Mouse (Mus musculus) activated CD4-positive, CD25-positive, alpha-beta regulatory T cell, adult 4 months (primary cell): ENCODE data around the gene Pik3cd. TPM values are rescaled to one million over a fixed set of nuclear protein-coding genes. Genes with fewer than 3 reads are reported as not detected.
"Not testable (repeated sequence)": the region's sequence is repeated elsewhere in the genome, so short reads cannot be mapped to it uniquely, and the experiment has no call there.

ENCODE experiments used
- ATAC-seq: one replicate; pipeline ENCODE4 v1.8.0; 2017
- polyA plus RNA-seq, 2 experiments: library from polyadenylated mRNA; unstranded; fragments of 100-300 nt; shearing (Covaris generic); gene quantifications; one replicate each; pipeline ENCODE4 v1.2.1; 2017

Pik3cd gene
- polyA plus RNA-seq, 2 experiments from 2014 or later, result 80.6 to 129 TPM

DNA sequence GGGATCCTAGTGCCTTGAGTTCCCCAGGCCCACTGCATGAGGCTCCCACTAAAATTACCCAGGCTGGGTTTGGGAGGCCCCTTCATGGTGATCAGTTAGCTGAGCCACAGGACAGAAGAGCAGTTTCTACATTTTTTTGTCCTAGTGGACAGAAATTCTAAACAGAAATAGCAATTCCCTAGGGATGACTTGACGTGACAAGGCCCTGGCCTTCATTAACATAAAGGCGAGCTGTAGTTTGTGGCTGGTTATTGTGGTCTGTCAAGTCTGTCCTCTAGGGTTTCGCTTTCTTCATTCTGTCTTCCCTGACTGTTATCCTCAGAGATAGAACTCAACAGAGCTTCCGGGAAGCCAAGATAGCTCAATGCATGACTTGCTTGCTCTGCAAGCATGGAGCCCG lies 60.4 kb downstream of the Pik3cd start:
- no peak for ATAC-seq

DNA sequence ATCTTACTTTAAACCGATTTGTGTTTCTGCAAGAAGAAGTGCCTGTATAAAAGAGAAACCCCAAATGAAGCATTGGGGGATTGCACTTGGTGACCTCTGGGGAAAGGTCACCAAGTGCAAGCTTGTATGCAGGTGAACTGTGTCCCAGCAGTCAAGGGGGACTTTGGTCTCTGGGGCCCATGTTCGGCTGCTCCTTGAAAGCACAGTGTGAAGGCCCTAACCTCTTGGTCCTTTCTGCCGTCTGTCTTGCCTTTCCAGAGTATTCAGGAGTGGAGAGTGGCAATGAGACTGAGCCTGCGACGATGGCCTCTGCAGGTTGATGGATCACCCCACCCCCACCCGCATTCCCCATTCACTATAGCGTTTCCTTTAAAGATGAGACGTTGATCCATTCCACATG lies 61.0 kb downstream of the Pik3cd start:
- ATAC-seq, result no peak

DNA sequence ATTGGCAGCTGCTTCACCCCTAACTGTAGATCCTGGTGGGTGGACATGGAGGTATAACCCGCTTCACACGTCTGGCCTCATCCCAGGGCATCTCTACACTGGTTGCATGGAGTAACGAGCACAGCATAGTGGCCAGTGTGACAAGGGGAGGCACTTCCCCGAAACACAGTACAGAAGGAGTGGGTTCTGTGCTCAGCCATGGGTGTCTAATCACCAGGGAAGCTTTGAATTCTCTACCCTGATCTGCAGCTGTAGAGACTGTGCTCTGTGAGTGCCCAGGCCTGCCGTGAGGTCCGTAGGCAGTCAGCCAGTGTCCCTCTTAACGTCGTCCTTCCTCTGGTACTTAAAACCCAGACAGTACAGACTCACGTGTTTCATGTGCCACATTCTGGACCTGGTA lies 61.5 kb downstream of the Pik3cd start:
- ATAC-seq, result no peak

DNA sequence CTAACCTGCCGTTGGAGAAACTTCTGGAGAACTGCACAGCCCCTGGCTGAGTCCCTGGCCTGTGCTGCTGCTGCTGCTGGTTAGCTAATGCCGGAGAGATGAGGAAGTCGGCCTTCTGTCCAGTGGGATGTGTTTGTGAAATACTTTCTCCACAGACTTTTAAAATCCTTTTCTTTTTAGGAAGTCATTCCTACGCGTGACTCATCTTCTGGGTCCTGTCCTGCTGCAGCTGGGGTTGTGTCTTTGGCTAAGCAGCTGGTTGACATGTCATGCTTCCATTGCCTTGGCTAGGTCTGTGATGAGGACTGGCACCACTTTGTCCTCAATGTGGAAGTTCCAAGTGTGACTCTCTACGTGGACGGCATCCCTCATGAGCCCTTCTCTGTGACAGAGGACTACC lies 64.4 kb downstream of the Pik3cd start:
- no peak for ATAC-seq

DNA sequence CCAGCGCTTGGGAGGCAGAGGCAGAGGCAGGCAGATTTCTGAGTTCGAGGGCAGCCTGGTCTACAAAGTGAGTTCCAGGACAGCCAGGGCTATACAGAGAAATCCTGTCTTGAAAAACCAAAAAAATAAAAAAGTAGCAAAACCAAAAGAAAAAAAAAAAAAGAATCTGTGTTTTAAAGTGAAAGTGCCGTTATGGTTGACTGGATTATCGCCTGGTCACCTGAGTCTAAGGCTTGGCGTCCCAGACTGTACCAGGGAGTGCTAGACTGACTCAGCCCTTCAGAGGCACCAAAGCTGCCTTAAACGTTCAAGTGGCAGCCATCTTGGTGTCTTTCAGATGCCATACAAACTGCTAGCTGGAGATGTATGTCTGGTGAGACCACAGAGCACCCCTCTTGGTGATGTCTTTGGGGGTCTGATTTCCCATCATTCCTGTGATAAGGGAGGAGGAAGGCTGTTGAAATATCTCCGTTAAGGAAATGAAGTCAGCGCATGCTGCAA lies 66.4 kb downstream of the Pik3cd start:
- no peak for ATAC-seq

DNA sequence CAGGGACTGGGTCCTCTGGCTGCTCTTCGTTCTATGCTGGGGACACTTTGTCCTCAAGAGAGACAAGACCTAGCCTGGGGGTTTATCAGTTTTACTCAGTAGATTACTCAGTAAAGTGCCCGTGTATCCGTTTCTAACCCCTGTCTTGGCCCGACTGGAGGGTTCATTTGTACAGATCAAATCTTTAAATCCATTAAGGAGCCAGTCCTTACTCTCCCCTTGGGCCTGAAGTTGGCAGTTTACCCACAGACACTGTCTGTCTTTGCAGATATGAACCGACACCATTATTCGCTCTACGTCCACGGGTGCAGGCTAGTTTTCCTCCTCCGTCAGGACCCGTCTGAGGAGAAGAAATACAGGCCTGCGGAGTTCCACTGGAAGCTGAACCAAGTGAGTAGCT lies 67.4 kb downstream of the Pik3cd start:
- no peak for ATAC-seq

DNA sequence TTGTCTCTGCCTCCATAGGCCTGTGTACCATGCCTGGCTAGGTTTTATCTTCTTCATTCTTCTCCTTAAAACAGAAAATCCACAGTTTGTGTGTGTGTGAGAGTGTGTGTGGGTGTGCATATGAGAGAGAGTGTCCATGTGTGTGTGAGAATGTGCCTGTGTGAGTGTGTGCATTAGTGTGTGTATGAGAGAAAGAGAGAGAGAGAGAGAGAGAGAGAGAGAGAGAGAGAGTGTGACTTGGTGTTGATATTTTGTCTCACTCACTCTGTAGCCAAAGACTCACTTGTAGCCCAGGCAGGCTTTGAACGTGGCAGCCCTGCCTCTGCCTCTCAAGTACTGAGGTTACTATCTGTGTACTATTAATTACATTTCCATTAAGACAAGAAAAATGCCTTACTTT lies 68.2 kb downstream of the Pik3cd start:
- ATAC-seq, result no peak

DNA sequence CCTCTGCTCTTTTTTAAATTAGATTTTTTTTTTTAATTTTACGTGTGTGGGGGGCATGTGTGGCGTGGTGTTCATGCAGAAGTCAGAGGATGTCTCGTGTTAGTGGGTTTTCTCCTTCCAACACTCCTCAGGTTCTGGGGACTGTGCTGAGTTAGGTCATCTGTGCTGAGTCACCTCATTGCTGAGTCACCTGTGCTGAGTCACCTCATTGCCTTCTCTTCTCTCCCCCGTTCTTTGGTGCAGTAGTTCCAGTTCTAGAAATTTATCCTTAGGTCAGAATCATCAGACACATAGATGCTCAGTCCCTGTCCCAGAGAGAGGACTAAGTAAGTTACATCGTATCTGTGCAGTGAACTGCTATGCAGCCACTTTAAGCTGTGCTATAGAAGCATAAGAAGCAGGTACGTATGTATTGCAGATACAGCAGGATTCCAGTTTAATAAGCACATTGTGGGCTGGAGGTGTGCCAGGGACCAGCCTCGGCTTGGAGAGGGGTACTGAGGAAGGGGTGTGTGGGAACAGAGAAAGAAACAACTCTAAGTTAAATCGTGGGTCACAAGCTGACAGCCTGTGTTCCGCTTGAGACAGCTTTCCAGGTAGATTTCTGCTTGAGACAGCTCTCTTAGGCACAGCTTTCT lies 69.6 kb downstream of the Pik3cd start:
- ATAC-seq, result no peak

DNA sequence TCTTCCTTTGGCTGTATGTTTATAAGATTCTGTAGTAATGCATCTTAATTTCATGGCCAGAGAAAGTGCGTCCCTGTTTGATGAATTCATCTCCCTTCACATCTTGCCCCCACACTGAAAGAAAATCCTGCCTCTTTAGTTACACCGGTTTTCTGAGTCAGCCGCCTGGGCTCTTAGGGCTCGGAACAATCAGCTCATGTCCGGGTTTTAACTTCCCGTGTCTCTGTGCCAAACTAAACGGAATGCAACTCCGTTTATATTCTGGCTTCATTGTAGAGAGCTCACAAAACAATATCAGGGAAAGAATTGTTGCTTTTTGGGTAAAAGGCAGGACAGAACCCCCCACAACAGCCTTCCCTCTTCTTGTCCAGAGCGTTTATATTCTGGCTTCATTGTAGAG lies 73.6 kb downstream of the Pik3cd start:
- no peak for ATAC-seq

DNA sequence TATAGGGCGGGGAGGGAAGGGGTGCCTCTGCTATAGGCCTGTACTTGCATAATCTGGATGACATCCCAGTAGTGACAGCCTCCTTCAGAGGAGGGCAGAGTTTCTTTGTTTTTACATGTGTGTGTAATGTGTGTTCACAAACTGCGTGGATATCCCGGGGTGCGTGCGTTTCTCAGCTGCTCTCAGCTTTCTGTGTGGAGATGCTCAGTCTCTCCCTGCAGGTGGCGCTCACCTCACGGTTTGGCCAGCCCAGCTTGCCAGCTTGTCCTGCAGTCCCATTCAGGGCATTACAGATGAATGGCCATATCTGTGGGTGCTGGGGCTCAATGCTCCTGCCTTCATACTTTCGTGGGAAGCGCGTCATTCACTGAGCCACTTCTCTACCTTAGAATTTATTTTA lies 74.0 kb downstream of the Pik3cd start:
- peak; percentile 54 for ATAC-seq

DNA sequence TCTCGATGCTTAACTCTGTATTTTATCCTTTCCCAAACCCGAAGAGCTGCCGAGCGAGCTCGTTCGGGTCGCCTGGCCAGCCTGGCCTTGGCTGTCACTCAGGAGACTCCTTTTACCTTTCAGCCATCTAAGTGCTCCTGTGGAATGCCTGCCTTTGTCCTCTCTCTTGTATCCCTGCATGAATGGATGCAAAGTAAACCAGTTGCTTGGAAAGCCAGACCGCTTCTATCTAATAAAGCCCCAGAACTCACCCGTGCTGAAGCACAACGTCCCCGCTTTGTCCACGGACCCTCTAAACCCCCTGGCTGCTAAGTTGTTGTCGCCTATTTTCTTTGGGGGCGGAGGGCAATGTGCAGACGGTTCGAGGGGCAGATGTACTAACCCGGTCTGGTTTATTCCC lies 75.6 kb downstream of the Pik3cd start:
- ATAC-seq, result no peak

DNA sequence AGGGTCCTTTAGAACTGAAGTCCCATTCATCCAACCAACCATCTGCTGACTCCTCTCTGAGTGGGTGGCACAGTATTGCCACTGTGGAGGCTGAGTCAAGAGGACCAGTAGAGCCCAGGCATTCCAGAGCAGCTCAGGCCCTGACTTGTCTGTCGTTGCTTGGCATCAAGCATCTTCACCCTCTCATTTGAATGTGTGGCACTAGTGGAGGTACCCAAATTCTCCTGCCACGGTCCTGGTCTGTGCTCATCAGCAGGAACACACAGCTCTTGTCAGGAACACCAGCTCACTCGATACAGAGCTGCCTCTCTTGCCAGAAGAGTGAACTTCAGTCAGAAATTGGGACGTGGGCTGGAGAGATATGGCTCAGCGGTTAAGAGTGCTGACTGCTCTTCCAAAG lies 78.7 kb downstream of the Pik3cd start:
- no peak for ATAC-seq

DNA sequence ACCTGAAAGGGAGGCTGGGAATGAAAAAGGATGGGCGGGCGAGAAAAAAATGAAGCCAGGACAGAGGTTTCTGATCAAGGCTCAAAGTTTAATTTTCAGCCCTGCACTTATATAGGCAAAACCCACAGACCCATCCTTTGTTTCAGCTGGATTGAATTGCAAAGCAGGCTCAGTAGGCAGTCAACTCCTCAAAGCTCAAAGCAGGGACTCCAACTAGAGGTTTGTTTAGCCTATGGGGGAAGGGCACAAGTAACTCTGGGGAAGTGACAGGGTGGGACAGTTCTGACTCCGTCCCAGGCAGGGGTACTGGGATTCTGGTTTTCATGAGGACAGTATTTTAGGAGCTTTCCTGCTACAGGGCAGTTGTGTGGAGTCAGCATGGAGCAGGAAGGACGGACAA lies 81.1 kb downstream of the Pik3cd start:
- ATAC-seq, result no peak

DNA sequence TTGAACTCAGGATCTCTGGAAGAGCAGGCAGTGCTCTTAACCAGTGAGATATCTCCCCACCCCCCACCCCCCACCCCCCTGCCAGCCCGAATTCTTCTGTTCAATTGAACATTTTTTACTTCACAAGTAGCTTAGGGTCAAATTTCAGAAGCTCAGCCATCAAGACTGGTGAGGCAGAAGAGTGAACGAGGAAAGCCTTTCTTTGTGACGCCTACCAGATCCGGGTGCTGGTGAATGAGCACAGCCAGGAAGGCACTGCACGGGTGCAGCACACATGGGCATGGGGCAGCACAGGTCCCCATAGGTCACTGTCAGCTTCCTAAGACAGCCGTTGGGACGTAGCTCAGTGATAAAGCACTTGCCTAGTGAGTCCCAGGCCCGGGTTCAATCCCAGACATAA lies 82.4 kb downstream of the Pik3cd start:
- no peak for ATAC-seq

DNA sequence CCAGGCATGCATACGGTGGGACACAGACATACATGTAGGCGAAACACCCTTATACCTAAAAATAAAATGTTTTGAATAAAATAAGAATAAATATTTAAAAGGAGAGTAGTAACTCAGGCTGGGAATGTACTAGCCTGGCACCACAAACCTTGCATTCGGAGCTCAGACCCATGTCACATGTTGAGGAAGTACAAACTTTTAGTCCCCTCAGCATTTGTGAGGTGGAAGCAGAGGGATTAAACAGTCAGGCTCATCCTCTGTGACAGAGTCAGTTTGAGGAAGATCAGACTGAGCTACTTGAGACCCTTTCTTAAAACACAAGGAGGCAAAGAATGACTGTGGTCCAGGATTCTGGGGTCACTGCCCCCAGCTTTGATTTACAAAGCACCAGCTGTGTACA lies 85.4 kb downstream of the Pik3cd start:
- not testable (repeated sequence) for ATAC-seq

DNA sequence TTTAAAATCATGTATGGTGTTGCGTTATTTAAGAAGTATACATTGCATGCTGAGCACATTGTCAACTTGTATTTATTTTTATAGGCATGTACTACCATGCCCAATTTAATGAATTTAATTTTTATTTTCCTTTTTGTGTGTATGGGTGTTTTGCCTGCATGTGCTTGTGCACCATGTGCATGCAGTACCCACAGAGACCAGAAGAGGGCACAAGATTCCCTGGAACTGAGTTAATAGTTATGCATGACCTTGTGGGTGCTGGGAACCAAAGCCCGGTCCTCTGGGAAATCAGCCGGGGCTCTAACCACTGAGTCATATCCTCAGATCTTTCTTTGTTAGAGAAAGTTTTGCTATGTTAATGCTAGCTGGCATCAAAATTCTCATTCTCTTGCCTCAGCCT lies 87.5 kb downstream of the Pik3cd start:
- no peak for ATAC-seq

DNA sequence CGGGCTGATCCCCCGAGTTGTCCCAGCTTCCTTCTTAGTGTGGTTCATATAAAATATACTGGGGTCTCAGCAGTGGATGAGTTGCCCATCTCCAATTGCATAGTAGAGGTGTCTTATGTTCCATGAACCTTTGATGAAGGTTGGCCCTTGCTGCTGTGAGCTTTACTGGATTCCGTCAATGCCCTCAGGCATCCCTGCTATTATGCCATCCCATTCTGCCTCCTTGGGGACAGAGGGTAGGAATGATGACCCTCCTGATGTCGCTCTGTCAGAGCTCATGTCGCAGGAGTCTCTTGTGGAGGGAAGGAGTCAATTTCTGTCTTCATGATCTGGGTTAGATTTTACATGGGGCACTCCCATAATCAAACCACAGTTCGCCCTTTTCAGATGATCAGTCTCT lies 88.9 kb downstream of the Pik3cd start:
- not testable (repeated sequence) for ATAC-seq

DNA sequence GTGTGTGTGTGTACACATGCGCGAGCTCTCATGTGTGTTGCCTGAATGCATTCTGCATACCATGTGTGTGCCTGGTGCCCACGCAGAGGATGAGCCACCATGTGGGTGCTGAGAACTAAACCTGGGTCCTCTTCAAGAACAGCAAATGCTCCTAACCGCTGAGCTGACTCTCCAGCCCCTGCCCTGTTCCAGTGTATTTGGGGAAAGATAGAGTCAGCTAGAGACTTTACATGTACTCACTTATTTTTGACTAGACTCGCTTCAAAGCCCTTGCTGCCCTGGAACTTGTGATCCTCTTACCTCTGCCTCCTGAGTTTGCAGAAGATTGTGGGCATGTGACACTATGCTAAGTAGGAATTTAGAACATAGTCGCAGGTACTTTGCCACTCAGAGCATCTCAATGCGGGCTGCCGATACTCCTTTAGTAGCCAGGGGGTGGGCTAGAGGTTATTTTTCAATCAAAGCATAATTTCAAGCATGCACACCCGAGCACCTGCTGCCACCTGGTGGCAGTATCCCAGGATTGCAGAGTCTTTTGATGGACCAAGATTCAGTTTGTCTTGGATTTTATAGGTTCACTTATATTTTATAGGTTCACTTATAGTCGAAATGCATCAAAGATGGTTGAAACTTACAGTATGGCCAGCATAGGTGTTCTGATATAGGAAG lies 90.9 kb downstream of the Pik3cd start:
- no peak for ATAC-seq

DNA sequence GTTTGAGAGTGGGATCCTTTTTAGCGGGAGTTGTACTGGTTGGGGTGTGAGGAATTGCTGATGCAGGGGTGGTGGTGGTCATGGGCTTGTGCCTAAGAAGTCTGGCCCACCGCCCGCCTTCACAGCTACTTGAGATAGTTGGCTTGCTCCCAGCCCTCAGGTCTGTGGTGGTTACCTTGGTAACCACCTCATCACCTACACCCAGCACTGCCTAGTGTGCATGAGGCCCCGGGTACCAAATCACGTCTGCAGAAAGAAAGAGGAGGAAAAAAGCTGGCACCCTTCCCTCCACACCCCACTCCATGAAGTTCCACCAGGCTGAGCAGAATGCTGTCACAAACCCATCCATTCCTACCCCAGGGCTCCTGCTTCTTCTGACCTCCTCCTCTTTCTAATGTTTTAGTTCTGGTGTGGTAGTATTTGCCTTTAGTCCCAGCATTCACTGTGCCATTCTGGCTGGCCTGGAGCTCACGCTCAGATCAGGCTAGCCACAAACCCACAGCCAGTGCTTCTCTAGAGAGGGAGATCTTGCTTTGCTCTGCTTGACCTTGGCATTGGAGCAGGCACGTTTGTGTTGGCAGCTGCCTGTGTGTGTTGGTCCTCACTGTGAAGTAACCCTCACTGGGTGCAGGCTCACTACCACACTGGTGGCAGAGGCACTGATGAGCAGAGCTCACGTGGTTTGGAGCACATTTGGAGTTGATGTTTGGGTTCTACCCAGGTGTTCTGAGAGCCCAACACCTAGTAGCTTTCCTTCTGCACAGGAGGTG lies 92.9 kb downstream of the Pik3cd start:
- ATAC-seq, result no peak

DNA sequence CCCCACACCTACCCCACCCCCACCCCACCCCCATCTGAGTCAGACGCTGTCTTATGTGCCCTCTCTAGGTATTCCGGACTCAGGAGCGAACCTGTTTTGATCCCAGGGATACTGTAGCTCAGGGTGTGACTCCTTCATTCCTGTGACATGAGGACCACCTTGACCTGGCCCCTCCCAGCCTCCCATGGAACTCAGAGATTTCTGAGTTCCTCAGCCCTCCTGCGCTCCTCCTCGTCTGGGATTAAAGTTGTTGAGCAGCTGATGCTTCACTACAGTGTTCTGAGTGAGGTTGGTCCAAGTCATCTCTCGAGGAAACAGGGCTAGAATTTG lies 94.1 kb downstream of the Pik3cd start:
- no peak for ATAC-seq

DNA sequence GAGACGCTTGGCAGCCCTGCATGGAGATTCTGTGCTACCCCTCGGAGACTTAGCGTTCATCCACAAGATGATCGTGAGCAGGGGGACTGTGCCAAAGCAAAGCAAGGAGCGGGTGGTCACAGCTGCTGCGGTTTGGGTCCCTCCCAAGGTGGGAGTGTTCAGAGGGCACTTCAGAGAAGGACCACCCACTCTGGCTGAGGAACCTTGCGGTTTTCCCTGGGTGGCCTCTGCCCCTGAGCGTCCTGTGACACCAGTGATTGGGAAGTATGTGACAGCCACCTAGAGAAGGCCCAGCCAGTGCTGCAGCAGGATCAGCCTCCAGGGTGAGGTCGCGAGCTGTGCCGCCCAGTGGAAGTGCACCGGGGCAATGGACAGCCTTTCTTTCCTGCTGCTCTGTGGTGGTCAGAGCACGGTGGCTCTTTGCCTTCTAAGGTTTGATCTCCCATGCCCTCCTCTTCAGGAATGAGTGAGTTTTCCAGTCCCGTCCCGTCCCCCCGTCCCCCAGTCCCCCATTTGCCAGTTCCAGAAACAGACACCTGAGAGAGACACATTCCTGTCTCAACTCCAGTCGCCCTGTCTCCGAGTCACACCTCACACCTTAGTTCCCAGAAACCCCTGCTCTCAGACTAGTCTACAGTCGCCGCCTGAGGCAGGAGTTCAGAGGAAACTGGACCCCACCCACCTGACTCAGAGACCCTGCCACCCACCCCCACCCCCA lies 94.6 kb downstream of the Pik3cd start:
- no peak for ATAC-seq

DNA sequence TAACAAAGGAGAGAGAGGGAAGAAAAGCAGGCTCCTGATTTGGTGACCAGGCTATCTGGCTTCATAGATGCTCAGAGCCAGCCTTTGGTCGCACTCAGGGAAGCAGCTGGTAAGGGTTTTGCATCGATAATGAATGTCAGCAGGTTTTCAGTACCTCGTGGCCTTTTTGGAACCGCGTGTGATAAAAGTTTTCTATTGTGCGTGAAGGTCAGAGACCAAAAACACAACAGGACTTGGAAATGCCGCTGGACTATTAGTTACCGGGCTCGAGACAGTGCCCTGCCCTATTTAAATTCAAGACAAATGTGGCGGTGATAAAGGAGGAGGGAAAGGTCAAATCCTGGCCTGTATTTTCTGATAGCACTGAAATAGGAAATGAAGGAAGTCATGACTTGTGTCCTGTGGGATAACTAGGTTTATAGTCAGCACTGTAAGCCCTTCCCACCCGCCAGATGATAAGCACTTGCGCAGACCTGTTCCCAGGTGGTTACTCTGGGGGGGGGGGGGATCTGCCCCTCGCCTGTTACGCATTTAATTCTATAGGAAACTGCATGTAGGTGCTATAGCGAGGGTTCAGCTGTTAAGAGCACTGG lies 95.5 kb downstream of the Pik3cd start:
- no peak for ATAC-seq

DNA sequence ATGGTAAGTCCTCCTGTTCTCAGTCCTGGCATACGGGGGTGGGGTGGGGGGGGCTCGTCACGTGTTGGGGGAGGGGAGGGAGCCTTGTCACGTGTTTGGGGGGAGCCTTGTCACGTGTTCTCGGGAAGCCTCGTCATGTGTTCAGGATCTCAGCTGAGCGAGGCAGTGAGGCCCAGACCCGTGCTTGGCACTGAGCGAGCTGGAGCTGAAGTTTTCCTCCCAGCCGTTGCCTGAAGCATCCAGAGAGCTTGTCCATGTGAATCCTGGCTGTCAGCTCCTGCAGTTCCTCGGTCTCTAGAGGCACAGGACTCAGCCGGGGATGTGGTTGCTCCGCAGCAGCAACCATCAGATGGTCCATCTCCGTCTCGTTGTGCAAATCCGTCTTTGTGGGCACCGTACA lies 96.3 kb downstream of the Pik3cd start:
- ATAC-seq, result no peak
